Mouse (Mus musculus) liver, embryonic 14.5 days (tissue): ENCODE measurements around the gene Trio. TPM values are rescaled to one million over a fixed set of nuclear protein-coding genes. Genes with fewer than 3 reads are reported as not detected.

Experiments used
- ATAC-seq: fragments of 200-750 bp; cut with Nextera tagmentation; 2 replicates; pipeline ENCODE4 v1.8.0; 2017; ENCODE audit warnings: moderate number of reproducible peaks, mild to moderate bottlenecking, moderate library complexity; ENCODE audit not compliant: insufficient read depth
- DNase-seq, 3 experiments: peaks; one replicate each; pipeline ENCODE4 v3.0.0-alpha.2; 2012 to 2013; ENCODE audit warnings: low read depth in 3 of 3, low spot score in 3 of 3
- H3K27ac ChIP-seq: fragments of 300-500 bp; sonication (generic); 2 replicates; pipeline ENCODE4 v1.5.1; 2014; ENCODE audit warnings: moderate library complexity, mild to moderate bottlenecking, control low read depth, inconsistent platforms
- H3K27me3 ChIP-seq: fragments of 300-500 bp; sonication (generic); 2 replicates; pipeline ENCODE4 v1.6.1; 2014; ENCODE audit warnings: mild to moderate bottlenecking, low read length, moderate library complexity; ENCODE audit not compliant: control insufficient read depth, insufficient read depth
- H3K36me3 ChIP-seq: fragments of 300-500 bp; sonication (generic); replicated peaks from 2 replicates; pipeline ENCODE4 v1.6.1; 2014; ENCODE audit warnings: low read depth; ENCODE audit not compliant: control insufficient read depth, insufficient read depth
- H3K4me1 ChIP-seq, 2 experiments: fragments of 200-500 bp in 1 of 2; fragments of 300-500 bp in 1 of 2; sonication (generic) in 1 of 2; replicated peaks; 2 replicates each; pipeline ENCODE4 v1.6.1; 2012 to 2014; ENCODE audit warnings: antibody characterized with exemption in 1 of 2, inconsistent platforms in 1 of 2, low read length in 1 of 2; ENCODE audit not compliant: control insufficient read depth in 2 of 2, insufficient read depth in 2 of 2
- H3K4me2 ChIP-seq: fragments of 300-500 bp; sonication (generic); 2 replicates; pipeline ENCODE4 v1.6.1; 2014; ENCODE audit warnings: low read depth, mild to moderate bottlenecking, control low read depth, moderate library complexity
- H3K4me3 ChIP-seq, 2 experiments: fragments of 200-500 bp in 1 of 2; fragments of 300-500 bp in 1 of 2; sonication (generic) in 1 of 2; 2 replicates each; pipeline ENCODE4 v1.5.1; 2012 to 2014; ENCODE audit warnings: low read depth in 2 of 2, low read length in 2 of 2, mild to moderate bottlenecking in 2 of 2, control low read depth in 1 of 2, inconsistent platforms in 1 of 2, moderate library complexity in 1 of 2; ENCODE audit not compliant: insufficient read depth in 1 of 2
- H3K9ac ChIP-seq: fragments of 300-500 bp; sonication (generic); replicated peaks from 2 replicates; pipeline ENCODE4 v1.6.1; 2014; ENCODE audit warnings: mild to moderate bottlenecking, control low read depth, moderate library complexity
- H3K9me3 ChIP-seq: fragments of 300-500 bp; sonication (generic); 2 replicates; pipeline ENCODE4 v1.6.1; 2016; ENCODE audit warnings: low read length, mixed read lengths; ENCODE audit not compliant: control insufficient read depth
- CTCF ChIP-seq: IDR thresholded peaks from 2 replicates; pipeline ENCODE4 v1.5.1; 2016; ENCODE audit warnings: antibody characterized with exemption, low read depth, control low read depth
- EP300 ChIP-seq: IDR thresholded peaks from 2 replicates; pipeline ENCODE4 v1.6.1; 2016; ENCODE audit warnings: antibody characterized with exemption, low read depth
- WGBS: fragments of 180-500 bp; shearing (Covaris S2); extraction: QIAGEN DNeasy Blood & Tissue Kit; methylation state at CpG from one replicate; pipeline ENCODE4 v1.1.7; 2014; ENCODE audit not compliant: insufficient replicate concordance; 5-methylcytosine and 5-hydroxymethylcytosine counted together
- polyA plus RNA-seq, 2 experiments: library from polyadenylated mRNA; depleted of rRNA in 1 of 2; stranded (reverse) in 1 of 2; unstranded in 1 of 2; fragments of >200 nt; fragmentation: Nextera tagmentation in 1 of 2; extraction: Ambion mirVana in 1 of 2; gene quantifications; 2 replicates each; pipeline versions ENCODE4 v1.2.1 to v1.2.3; 2012 to 2014

Trio gene
- polyA plus RNA-seq, 2 experiments, result 2.6 to 6.0 TPM

DNA sequence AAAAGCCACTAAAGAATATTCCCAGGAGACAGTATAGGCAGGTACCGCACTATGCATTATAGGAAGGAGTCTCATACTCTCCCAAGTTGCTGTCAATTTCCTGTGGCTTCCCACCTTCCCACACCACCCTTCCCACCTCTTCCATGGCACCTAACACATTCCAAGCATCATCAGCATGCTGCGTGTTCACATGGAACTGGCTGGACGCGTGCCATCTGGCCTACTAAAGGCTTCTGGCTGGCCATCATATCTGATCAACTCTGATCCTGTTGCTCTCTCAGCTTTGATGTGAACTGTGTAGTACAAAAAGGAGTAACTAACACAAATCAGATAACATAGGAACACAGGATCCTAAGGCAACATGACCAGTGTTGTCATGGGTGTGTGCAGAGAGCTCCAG is 156.6 kb downstream of the Trio start:
- Histone ChIP-seq H3K27ac (no peak overlapping the region), H3K4me1 (peaks cover 2 to 19% of the 10 kb centered on the region in 2 experiments; a peak in 3 of 4 replicates), H3K9me3 (no peaks in the 10 kb centered on the region), H3K36me3 (no peaks in the 10 kb centered on the region), H3K4me3 (no peak overlapping the region), H3K27me3 (no peaks in the 10 kb centered on the region), H3K9ac (no peak overlapping the region), H3K4me2 (no peak overlapping the region)
- DNase-seq (no peak), ATAC-seq (no peak)
- TF ChIP-seq EP300 (no peak), CTCF (no peak)
- WGBS, result 84% methylated on average over 4 of the region's 4 CpGs

GRCm38 (mm10) chr15:27867831-27868230 is 157.8 kb downstream of the Trio start:
- no peak for ATAC-seq
- DNase-seq, result no peak
- H3K9ac ChIP-seq, result no peak overlapping the region
- 74% methylated on average over 7 of the region's 7 CpGs for WGBS
- no peak overlapping the region for H3K27ac ChIP-seq
- no peak overlapping the region for H3K4me2 ChIP-seq
- H3K4me3 ChIP-seq, result no peak overlapping the region
- H3K36me3 ChIP-seq, result no peaks in the 10 kb centered on the region
- no peaks in the 10 kb centered on the region for H3K27me3 ChIP-seq
- H3K9me3 ChIP-seq, result no peaks in the 10 kb centered on the region
- TF ChIP-seq EP300 (no peak), CTCF (no peak)
- peaks cover 2 to 19% of the 10 kb centered on the region in 2 experiments; a peak in 3 of 4 replicates for H3K4me1 ChIP-seq

- Histone ChIP-seq H3K36me3 (no peaks in the 10 kb centered on the region), H3K4me3 (no peak overlapping the region), H3K4me1 (peaks cover 0 to 9% of the 10 kb centered on the region in 2 experiments; a peak in 2 of 4 replicates), H3K27me3 (no peaks in the 10 kb centered on the region), H3K9me3 (no peaks in the 10 kb centered on the region), H3K9ac (no peak overlapping the region), H3K27ac (no peak overlapping the region), H3K4me2 (no peak overlapping the region)
- DNase-seq (no peak), ATAC-seq (no peak)
- TF ChIP-seq EP300, result no peak
- no peak for TF ChIP-seq CTCF
- 76% methylated on average over 4 of the region's 4 CpGs for WGBS
These were observed 159.2 kb downstream of the Trio start for GRCm38 (mm10) chr15:27866471-27866870.

DNA sequence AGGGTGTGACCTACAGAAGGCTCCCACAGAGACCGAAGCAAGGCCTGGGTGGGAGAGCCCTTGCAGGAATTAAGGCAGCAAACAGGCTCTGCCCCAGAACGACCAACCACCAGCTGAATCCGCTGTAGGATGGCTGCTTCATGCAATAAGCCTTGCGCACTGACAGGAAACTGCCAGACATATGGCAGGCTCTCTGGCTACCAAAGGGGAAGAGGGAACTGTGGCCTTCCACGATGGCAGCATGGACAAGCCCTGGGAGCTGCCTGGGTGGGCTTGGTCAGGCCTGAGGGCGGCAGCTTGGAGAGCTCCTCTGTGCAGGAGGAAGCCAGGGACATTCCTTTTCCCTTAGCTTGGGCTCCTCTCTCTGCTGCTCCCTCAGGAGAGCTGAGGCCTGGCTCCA is 159.6 kb downstream of the Trio start:
- ATAC-seq (no peak), DNase-seq (no peak)
- no peak overlapping the region for H3K27ac ChIP-seq
- peaks cover 0 to 5% of the 10 kb centered on the region in 2 experiments; a peak in 2 of 4 replicates for H3K4me1 ChIP-seq
- no peak for TF ChIP-seq EP300
- TF ChIP-seq CTCF, result no peak
- H3K9ac ChIP-seq, result no peak overlapping the region
- no peaks in the 10 kb centered on the region for H3K36me3 ChIP-seq
- H3K27me3 ChIP-seq, result no peaks in the 10 kb centered on the region
- no peaks in the 10 kb centered on the region for H3K9me3 ChIP-seq
- 52% methylated on average over 6 of the region's 6 CpGs for WGBS
- H3K4me2 ChIP-seq, result no peak overlapping the region
- no peak overlapping the region for H3K4me3 ChIP-seq

DNA sequence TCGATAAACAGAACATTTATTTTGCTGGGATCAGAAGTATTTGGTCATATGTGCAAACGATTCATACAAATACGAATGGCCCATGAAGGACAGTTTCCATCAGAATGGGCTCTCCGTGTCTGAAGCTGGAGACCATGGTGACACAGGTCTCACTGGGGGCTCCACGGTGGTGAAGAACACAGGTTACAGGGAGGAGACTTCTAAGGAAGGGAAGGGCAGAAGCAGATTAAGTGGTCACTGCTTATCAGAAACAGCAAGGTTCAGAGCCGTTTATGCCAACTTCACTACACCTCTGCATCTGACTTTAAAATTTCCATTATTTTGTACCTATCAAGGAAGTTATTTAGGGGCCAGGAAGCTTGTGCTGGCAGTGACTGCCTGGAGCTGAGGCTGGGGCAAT is 161.3 kb downstream of the Trio start:
- Histone ChIP-seq H3K9me3 (no peaks in the 10 kb centered on the region), H3K4me3 (no peak overlapping the region), H3K4me2 (no peak overlapping the region), H3K9ac (no peak overlapping the region), H3K27me3 (no peaks in the 10 kb centered on the region), H3K36me3 (no peaks in the 10 kb centered on the region), H3K27ac (no peak overlapping the region), H3K4me1 (peaks cover 0 to 2% of the 10 kb centered on the region in 2 experiments; a peak in 2 of 4 replicates)
- WGBS, result 45% methylated on average over 6 of the region's 6 CpGs
- DNase-seq, result no peak
- no peak for TF ChIP-seq CTCF
- TF ChIP-seq EP300, result peak; percentile 45
- ATAC-seq, result peak; percentile 63; the same call in 1 of the 2 replicates
